Mouse (Mus musculus) left cerebral cortex, adult 2 months (tissue): ENCODE measurements at regions not wholly inside any gene's neighbourhood (a gene's known extent, or its start where the extent isn't known, plus 50 kb on each side); places are given as distances from the start of the nearest gene placed in this dataset.
"Not testable (repeated sequence)": the region's sequence is repeated elsewhere in the genome, so short reads cannot be mapped to it uniquely, and the experiment has no call there.

Experiments
- DNase-seq, 2 experiments: peaks; one replicate each; pipeline ENCODE4 v3.0.0; 2021 to 2022; ENCODE audit warnings: low spot score in 2 of 2, mixed read lengths in 1 of 2; ENCODE audit errors: extremely low spot score in 1 of 2
- H3K27ac ChIP-seq: fragments of 200-600 bp; 2 replicates; pipeline ENCODE4 v1.8.1; 2022
- H3K4me3 ChIP-seq: fragments of 200-600 bp; 2 replicates; pipeline ENCODE4 v1.8.1; 2022
- CTCF ChIP-seq: fragments of 200-600 bp; IDR thresholded peaks from 2 replicates; pipeline ENCODE4 v1.8.1; 2022; ENCODE audit warnings: antibody characterized with exemption, mild to moderate bottlenecking, moderate library complexity
- intact Hi-C: fragments of 180-260 bp; cut with DNase I; formaldehyde crosslinking; loops from one replicate; pipeline ENCODE4 v1.15.1; 2025

DNA sequence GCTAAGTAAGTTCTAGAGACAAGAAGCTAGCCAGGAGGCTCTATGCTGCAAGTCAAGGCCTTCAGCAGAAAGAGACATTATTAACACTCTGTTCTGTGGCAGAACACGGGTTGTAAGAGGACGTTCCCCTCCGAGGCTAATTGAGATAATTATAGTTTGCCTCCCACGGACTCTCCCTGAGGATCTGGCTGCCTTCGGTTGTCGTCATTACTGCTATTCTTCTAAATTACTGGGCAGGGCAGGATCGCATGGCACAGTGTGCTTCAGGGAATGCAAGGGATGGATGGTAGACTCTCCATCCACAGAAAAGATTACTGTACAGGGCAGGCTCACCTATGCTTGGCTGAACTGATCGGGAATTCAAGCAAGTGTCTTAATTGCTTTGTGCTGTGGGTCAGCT lies 124.7 kb upstream of the Rgma start:
- Histone ChIP-seq H3K4me3 (no peak overlapping the region), H3K27ac (no peak overlapping the region)
- TF ChIP-seq CTCF, result no peak
- intact Hi-C loops, result no loop called here
- no peak for DNase-seq

DNA sequence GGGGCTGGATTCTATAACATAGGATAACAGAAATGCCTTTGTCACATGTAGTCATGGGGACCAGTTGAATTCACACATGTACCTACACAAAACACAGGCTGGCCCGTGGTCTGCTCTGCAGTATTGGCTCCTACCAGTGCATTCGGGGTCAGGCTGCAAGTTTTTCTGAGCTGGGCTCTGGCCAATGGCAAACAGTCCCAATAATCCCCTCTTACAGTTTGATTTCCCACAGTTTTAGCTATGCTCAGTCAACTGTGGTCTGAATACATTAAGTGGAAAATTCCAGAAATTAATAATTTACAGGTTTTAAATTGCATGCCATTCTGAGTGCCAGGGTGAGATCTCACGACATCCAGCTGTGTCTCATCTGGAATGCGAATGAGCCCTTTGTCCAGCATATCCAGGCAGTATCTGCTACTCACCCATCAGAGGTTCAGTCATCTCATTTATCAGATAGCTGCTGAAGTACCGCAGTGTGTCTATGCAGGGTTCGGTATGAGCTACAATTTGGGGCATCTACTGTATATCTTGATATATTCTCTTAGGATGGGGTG lies 124.0 kb upstream of the Rgma start:
- Histone ChIP-seq H3K4me3 (no peak overlapping the region), H3K27ac (no peak overlapping the region)
- intact Hi-C loops, result no loop called here
- no peak for DNase-seq
- TF ChIP-seq CTCF, result no peak

GRCm38 (mm10) chr7:73254972-73255371 lies 120.3 kb upstream of the Rgma start:
- intact Hi-C loops, H3K27ac ChIP-seq, DNase-seq: not testable (repeated sequence)

DNA sequence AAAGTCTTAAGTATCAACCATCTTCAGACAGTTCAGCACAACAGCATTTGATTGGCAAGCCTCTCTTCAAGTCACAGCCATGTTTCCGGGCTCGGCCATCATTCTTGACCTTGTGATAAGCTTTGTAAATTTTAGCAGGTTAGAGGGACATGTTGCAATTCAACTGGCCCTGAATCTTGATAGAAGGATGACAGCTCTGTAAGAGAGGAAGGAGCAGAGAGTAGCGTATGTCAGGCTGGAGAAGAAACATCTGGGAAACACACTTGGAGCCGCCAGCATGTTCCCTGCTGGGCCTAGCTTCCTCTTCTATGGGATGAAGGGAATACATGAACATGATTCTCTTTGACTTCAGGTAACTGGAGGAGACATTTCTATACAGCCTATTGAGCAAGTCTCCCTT lies 115.2 kb upstream of the Rgma start:
- intact Hi-C loops, result no loop called here
- no peak for DNase-seq
- Histone ChIP-seq H3K27ac (no peak overlapping the region), H3K4me3 (no peak overlapping the region)
- no peak for TF ChIP-seq CTCF

More at GRCm38 (mm10) chr7:73254972-73255371, 120.3 kb upstream of the Rgma start:
- H3K4me3 ChIP-seq, result not testable (repeated sequence)

- H3K4me3 ChIP-seq, result no peak overlapping the region
- DNase-seq, result no peak
- no peak overlapping the region for H3K27ac ChIP-seq
- no peak for TF ChIP-seq CTCF
- intact Hi-C loops, result no loop called here
Measured at GRCm38 (mm10) chr7:73261750-73262149, 113.6 kb upstream of the Rgma start.

DNA sequence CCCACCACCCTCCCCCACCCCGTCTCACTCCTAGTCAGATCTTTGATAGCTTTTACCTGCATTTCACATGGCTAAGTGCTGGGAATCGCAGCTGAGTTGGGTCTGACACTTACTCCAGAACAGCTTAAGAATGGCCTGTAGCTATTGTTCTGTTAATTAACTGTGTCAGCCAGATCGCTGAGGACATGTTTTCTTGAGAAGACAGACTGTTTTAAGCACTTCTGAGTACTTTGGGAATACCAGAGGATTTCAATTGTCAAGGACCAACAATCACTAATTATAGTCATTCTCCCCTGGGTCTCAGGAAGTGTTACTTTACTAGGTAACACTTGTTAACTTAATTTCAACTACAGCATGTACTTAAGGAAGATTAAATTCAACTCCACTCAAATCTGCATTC lies 112.8 kb upstream of the Rgma start:
- DNase-seq, result no peak
- H3K27ac ChIP-seq, result no peak overlapping the region
- intact Hi-C loops, result no loop called here
- H3K4me3 ChIP-seq, result no peak overlapping the region
- no peak for TF ChIP-seq CTCF

GRCm38 (mm10) chr7:73269626-73270025 lies 105.7 kb upstream of the Rgma start:
- TF ChIP-seq CTCF, result no peak
- no peak for DNase-seq
- Histone ChIP-seq H3K27ac (no peak overlapping the region), H3K4me3 (no peak overlapping the region)
- intact Hi-C loops, result no loop called here

GRCm38 (mm10) chr7:73272787-73273186 lies 102.5 kb upstream of the Rgma start:
- no peak for DNase-seq
- no peak overlapping the region for H3K27ac ChIP-seq
- intact Hi-C loops, result no loop called here
- TF ChIP-seq CTCF, result no peak
- no peak overlapping the region for H3K4me3 ChIP-seq

DNA sequence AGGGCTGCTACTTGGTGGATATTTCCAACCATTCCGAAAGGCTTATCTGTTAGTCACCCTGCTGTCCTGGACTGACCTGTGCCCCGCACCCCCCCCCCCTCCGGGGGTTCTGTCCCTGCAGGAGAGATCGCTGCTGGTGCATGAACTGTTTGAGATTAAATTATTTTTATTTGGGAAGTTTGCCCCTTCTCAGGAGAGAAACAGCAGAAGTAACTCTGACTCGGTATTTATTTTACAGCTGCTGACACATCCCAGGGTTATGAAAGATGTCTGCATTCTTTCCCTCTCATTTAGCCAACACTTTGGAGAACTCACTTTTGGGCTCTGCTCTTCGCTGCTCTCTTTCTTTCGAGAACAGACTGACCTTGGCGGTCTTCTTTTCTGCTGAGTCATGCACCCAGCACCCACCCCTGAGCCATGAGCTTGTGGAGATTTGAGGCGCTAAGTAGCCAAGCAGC lies 99.5 kb upstream of the Rgma start:
- intact Hi-C loops, result no loop called here
- H3K4me3 ChIP-seq, result no peak overlapping the region
- DNase-seq, result no peak
- H3K27ac ChIP-seq, result no peak overlapping the region
- TF ChIP-seq CTCF, result no peak

GRCm38 (mm10) chr7:73278616-73279015 lies 96.7 kb upstream of the Rgma start:
- intact Hi-C loops, result no loop called here

DNA sequence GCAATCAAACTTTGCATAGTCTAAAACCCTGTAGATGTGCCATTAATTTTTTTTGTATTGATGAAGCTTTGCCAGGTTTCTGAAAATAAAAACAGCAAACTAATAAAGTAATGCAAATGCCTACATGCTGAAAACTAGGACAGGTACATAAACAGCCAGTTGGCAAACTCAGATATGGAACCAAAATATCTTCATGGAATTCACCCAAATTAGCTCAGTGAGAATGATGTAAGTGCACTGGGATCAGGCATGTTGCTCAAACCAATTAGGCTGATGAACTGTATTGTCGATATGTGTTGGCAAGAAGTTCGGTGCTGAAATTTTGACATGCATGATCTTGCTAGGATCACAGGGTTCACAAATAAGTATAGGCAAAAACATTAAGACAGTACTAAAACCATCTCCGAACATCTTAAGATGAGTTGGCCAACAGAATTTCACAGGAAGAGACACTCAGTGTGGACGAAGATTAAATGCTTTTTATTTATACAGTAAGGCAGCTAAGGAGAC lies 95.3 kb upstream of the Rgma start:
- no peak overlapping the region for H3K4me3 ChIP-seq
- no peak for DNase-seq
- no peak overlapping the region for H3K27ac ChIP-seq
- intact Hi-C loops, result no loop called here
- no peak for TF ChIP-seq CTCF

More at GRCm38 (mm10) chr7:73278616-73279015, 96.7 kb upstream of the Rgma start:
- DNase-seq, result no peak
- no peak for TF ChIP-seq CTCF
- H3K27ac ChIP-seq, result no peak overlapping the region
- no peak overlapping the region for H3K4me3 ChIP-seq

- DNase-seq, result no peak
- H3K27ac ChIP-seq, result no peak overlapping the region
- intact Hi-C loops, result no loop called here
- no peak for TF ChIP-seq CTCF
- H3K4me3 ChIP-seq, result no peak overlapping the region
Measured at GRCm38 (mm10) chr7:73286244-73286643, 89.1 kb upstream of the Rgma start.

- intact Hi-C loops, result no loop called here
- TF ChIP-seq CTCF, result no peak
- Histone ChIP-seq H3K27ac (no peak overlapping the region), H3K4me3 (no peak overlapping the region)
- no peak for DNase-seq
Measured at GRCm38 (mm10) chr7:73293337-73293736, 82.0 kb upstream of the Rgma start.
